Mouse (Mus musculus): ENCODE measurements at regions not wholly inside any gene's neighbourhood (a gene's known extent, or its start where the extent isn't known, plus 50 kb on each side); places are given as distances from the start of the nearest gene placed in this dataset.

DNA sequence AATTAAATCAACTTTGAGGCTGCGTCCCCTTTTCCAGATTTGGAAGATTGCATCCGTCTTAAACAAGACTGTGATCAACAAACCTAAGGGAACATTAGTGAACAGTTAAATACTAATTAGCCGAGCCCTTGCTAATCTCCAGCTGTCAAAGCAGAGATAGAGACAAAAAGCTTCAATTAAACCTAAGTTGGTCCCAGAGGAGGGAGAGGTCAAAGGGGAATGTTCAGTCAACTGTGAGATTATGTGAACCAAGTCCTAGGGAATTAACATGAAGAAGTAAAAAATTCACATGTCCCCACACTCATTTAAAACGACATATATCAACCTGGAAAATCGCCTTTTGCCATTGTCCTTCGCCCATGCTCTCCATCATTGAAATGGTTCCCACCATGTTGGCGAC, 59.7 kb upstream of the Tbx20 start:
- WGBS, result 31% methylated on average over 7 of the region's 7 CpGs
- Histone ChIP-seq H3K4me2 (ENCODE audit: low read length) (no peak overlapping the region), H3K4me3 (replicated peaks; ENCODE audit: low read length) (no peak overlapping the region), H3K9ac (replicated peaks; ENCODE audit: low read depth, low read length) (no peak overlapping the region), H3K4me1 (replicated peaks; ENCODE audit: control insufficient read depth, insufficient read depth, low read length) (no peaks in the 10 kb centered on the region), H3K9me3 (ENCODE audit: control insufficient read depth, low read length) (no peaks in the 10 kb centered on the region), H3K36me3 (ENCODE audit: control insufficient read depth, insufficient read depth) (no peaks in the 10 kb centered on the region), H3K27me3 (replicated peaks; ENCODE audit: control insufficient read depth, insufficient read depth, low read length) (no peaks in the 10 kb centered on the region), H3K27ac (ENCODE audit: low read length) (no peak overlapping the region)
- no peak for ATAC-seq

DNA sequence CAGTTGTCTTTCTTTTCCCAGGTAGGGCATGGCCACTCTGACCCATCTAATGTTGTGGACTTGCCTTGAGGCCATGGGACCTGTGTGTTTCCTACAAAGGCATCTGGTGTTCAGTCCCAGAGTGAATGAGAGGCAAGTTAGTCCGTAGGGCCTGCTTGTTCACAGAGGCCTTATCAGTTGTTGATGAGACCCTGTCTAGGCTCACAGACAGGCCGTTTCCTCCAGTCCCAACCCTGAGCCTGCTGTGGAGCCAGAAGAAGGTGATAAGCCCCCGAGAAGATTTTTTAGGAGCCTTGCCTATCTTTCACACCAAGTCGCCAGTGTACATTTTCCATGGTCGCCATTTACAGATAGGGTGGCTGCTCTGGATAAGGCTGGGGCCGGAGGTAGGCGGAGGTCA, 74.1 kb upstream of the Tbx20 start:
- Histone ChIP-seq H3K27ac (ENCODE audit: low read length) (no peak overlapping the region), H3K4me1 (replicated peaks; ENCODE audit: control insufficient read depth, insufficient read depth, low read length) (no peaks in the 10 kb centered on the region), H3K9me3 (ENCODE audit: control insufficient read depth, low read length) (no peaks in the 10 kb centered on the region), H3K4me3 (replicated peaks; ENCODE audit: low read length) (no peak overlapping the region), H3K36me3 (ENCODE audit: control insufficient read depth, insufficient read depth) (no peaks in the 10 kb centered on the region), H3K27me3 (replicated peaks; ENCODE audit: control insufficient read depth, insufficient read depth, low read length) (no peaks in the 10 kb centered on the region), H3K9ac (replicated peaks; ENCODE audit: low read depth, low read length) (no peak overlapping the region), H3K4me2 (ENCODE audit: low read length) (no peak overlapping the region)
- ATAC-seq, result no peak
- 90% methylated on average over 7 of the region's 7 CpGs for WGBS

- no peak overlapping the region for H3K4me3 ChIP-seq (replicated peaks; ENCODE audit: low read length)
- 91% methylated on average over 2 of the region's 2 CpGs for WGBS
- no peak overlapping the region for H3K9ac ChIP-seq (replicated peaks; ENCODE audit: low read depth, low read length)
- no peak overlapping the region for H3K4me2 ChIP-seq (ENCODE audit: low read length)
- H3K27ac ChIP-seq (ENCODE audit: low read length), result no peak overlapping the region
- ATAC-seq, result no peak
- no peaks in the 10 kb centered on the region for H3K36me3 ChIP-seq (ENCODE audit: control insufficient read depth, insufficient read depth)
- no peaks in the 10 kb centered on the region for H3K4me1 ChIP-seq (replicated peaks; ENCODE audit: control insufficient read depth, insufficient read depth, low read length)
- H3K27me3 ChIP-seq (replicated peaks; ENCODE audit: control insufficient read depth, insufficient read depth, low read length), result no peaks in the 10 kb centered on the region
- H3K9me3 ChIP-seq (ENCODE audit: control insufficient read depth, low read length), result no peaks in the 10 kb centered on the region
Measured at GRCm38 (mm10) chr9:24859459-24859858, 85.4 kb upstream of the Tbx20 start.

GRCm38 (mm10) chr9:24866390-24867173, 92.5 kb upstream of the Tbx20 start:
- no peak for ATAC-seq

GRCm38 (mm10) chr9:24868746-24869145, 94.6 kb upstream of the Tbx20 start:
- 98% methylated on average over 1 of the region's 1 CpGs for WGBS
- H3K4me3 ChIP-seq (replicated peaks; ENCODE audit: low read length), result no peak overlapping the region
- ATAC-seq, result no peak

More at GRCm38 (mm10) chr9:24866390-24867173, 92.5 kb upstream of the Tbx20 start:
- H3K9ac ChIP-seq (replicated peaks; ENCODE audit: low read depth, low read length), result no peak overlapping the region
- H3K36me3 ChIP-seq (ENCODE audit: control insufficient read depth, insufficient read depth), result no peaks in the 10 kb centered on the region
- no peaks in the 10 kb centered on the region for H3K4me1 ChIP-seq (replicated peaks; ENCODE audit: control insufficient read depth, insufficient read depth, low read length)
- H3K27me3 ChIP-seq (replicated peaks; ENCODE audit: control insufficient read depth, insufficient read depth, low read length), result no peaks in the 10 kb centered on the region
- WGBS, result 56% methylated on average over 4 of the region's 4 CpGs
- H3K27ac ChIP-seq (ENCODE audit: low read length), result no peak overlapping the region
- no peaks in the 10 kb centered on the region for H3K9me3 ChIP-seq (ENCODE audit: control insufficient read depth, low read length)
- H3K4me2 ChIP-seq (ENCODE audit: low read length), result no peak overlapping the region
- no peak overlapping the region for H3K4me3 ChIP-seq (replicated peaks; ENCODE audit: low read length)

DNA sequence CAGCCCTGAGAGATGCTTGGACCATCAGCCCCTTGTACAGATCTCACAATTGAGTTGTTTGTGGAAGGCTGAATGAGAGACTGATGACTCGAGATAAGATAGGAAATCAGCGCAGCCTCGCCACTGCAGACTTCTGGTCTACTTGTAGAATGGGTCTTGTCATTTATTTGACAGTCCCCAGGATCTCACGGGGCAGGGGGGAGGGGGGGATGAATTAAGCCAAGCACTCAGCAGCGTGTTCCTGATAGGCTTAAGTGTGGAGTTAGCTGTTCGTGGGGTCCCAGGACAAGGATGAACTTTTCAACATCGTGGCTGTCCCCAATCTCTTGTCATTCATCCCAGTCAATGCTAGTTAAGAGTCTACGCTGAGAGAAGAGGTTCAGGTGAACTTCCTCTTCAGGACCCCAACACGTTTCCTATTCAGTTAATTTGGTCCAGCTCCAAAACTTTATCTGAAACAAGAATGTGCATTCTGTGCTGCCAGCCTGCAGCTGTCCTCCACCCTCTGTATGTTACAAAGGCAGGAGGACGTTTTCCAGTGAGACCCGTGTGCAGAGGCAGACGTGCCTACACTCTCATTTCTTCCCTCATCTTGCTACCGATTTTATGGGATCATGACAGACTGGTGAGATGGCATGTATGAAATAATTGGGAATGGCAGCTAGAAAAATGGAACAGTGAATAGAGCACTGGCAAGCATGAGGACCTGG, 100.5 kb upstream of the Tbx20 start:
- 82% methylated on average over 13 of the region's 13 CpGs for WGBS
- H3K36me3 ChIP-seq (ENCODE audit: control insufficient read depth, insufficient read depth), result no peaks in the 10 kb centered on the region
- peaks cover 9% of the 10 kb centered on the region for H3K4me1 ChIP-seq (replicated peaks; ENCODE audit: control insufficient read depth, insufficient read depth, low read length)
- no peak overlapping the region for H3K4me3 ChIP-seq (replicated peaks; ENCODE audit: low read length)
- no peak overlapping the region for H3K4me2 ChIP-seq (ENCODE audit: low read length)
- H3K27me3 ChIP-seq (replicated peaks; ENCODE audit: control insufficient read depth, insufficient read depth, low read length), result no peaks in the 10 kb centered on the region
- no peak overlapping the region for H3K27ac ChIP-seq (ENCODE audit: low read length)
- no peak overlapping the region for H3K9ac ChIP-seq (replicated peaks; ENCODE audit: low read depth, low read length)
- no peaks in the 10 kb centered on the region for H3K9me3 ChIP-seq (ENCODE audit: control insufficient read depth, low read length)
- ATAC-seq, result no peak

More at GRCm38 (mm10) chr9:24868746-24869145, 94.6 kb upstream of the Tbx20 start:
- no peak overlapping the region for H3K4me2 ChIP-seq (ENCODE audit: low read length)
- no peaks in the 10 kb centered on the region for H3K36me3 ChIP-seq (ENCODE audit: control insufficient read depth, insufficient read depth)
- no peaks in the 10 kb centered on the region for H3K4me1 ChIP-seq (replicated peaks; ENCODE audit: control insufficient read depth, insufficient read depth, low read length)
- H3K9ac ChIP-seq (replicated peaks; ENCODE audit: low read depth, low read length), result no peak overlapping the region
- H3K27me3 ChIP-seq (replicated peaks; ENCODE audit: control insufficient read depth, insufficient read depth, low read length), result no peaks in the 10 kb centered on the region
- H3K9me3 ChIP-seq (ENCODE audit: control insufficient read depth, low read length), result no peaks in the 10 kb centered on the region
- H3K27ac ChIP-seq (ENCODE audit: low read length), result no peak overlapping the region

GRCm38 (mm10) chr9:24878384-24879174, 104.5 kb upstream of the Tbx20 start:
- WGBS, result 16% methylated on average over 8 of the region's 8 CpGs

DNA sequence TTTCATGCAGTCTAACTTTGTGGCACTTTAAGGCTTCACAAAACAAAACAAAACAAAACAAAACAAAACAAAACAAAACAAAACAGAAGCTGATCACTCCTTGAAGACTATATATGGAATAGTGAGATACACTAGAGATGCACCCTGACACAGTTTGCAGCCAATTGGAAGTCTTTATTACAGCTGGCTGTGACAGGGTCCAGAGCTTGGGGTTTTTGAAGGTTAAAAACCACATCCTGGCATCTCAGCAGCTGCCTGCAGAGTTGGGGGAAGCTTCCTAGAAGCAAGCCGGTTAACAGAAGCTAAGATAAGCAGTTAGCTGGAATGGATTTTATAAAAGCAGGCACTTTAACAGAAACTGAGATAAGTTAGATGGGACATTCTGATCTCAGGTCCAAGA, 105.6 kb upstream of the Tbx20 start:
- WGBS, result 73% methylated on average over 1 of the region's 1 CpGs
- Histone ChIP-seq H3K4me3 (replicated peaks; ENCODE audit: low read length) (no peak overlapping the region), H3K9me3 (ENCODE audit: control insufficient read depth, low read length) (no peaks in the 10 kb centered on the region), H3K36me3 (ENCODE audit: control insufficient read depth, insufficient read depth) (no peaks in the 10 kb centered on the region), H3K4me1 (replicated peaks; ENCODE audit: control insufficient read depth, insufficient read depth, low read length) (peaks cover 9% of the 10 kb centered on the region), H3K27ac (ENCODE audit: low read length) (no peak overlapping the region), H3K4me2 (ENCODE audit: low read length) (no peak overlapping the region), H3K27me3 (replicated peaks; ENCODE audit: control insufficient read depth, insufficient read depth, low read length) (no peaks in the 10 kb centered on the region), H3K9ac (replicated peaks; ENCODE audit: low read depth, low read length) (no peak overlapping the region)
- no peak for ATAC-seq

More at GRCm38 (mm10) chr9:24878384-24879174, 104.5 kb upstream of the Tbx20 start:
- no peak overlapping the region for H3K4me3 ChIP-seq (replicated peaks; ENCODE audit: low read length)
- no peaks in the 10 kb centered on the region for H3K36me3 ChIP-seq (ENCODE audit: control insufficient read depth, insufficient read depth)
- no peaks in the 10 kb centered on the region for H3K9me3 ChIP-seq (ENCODE audit: control insufficient read depth, low read length)
- peaks cover 9% of the 10 kb centered on the region for H3K4me1 ChIP-seq (replicated peaks; ENCODE audit: control insufficient read depth, insufficient read depth, low read length)
- no peaks in the 10 kb centered on the region for H3K27me3 ChIP-seq (replicated peaks; ENCODE audit: control insufficient read depth, insufficient read depth, low read length)
- no peak overlapping the region for H3K9ac ChIP-seq (replicated peaks; ENCODE audit: low read depth, low read length)
- H3K27ac ChIP-seq (ENCODE audit: low read length), result no peak overlapping the region
- peak; percentile 75 for ATAC-seq
- H3K4me2 ChIP-seq (ENCODE audit: low read length), result no peak overlapping the region

GRCm38 (mm10) chr9:24884011-24884410, 109.9 kb upstream of the Tbx20 start:
- Histone ChIP-seq H3K36me3 (ENCODE audit: control insufficient read depth, insufficient read depth) (no peaks in the 10 kb centered on the region), H3K4me2 (ENCODE audit: low read length) (no peak overlapping the region), H3K27me3 (replicated peaks; ENCODE audit: control insufficient read depth, insufficient read depth, low read length) (no peaks in the 10 kb centered on the region), H3K4me3 (replicated peaks; ENCODE audit: low read length) (no peak overlapping the region), H3K27ac (ENCODE audit: low read length) (no peak overlapping the region), H3K4me1 (replicated peaks; ENCODE audit: control insufficient read depth, insufficient read depth, low read length) (peaks cover under 1% of the 10 kb centered on the region), H3K9me3 (ENCODE audit: control insufficient read depth, low read length) (no peaks in the 10 kb centered on the region), H3K9ac (replicated peaks; ENCODE audit: low read depth, low read length) (no peak overlapping the region)
- 43% methylated on average over 3 of the region's 3 CpGs for WGBS
- no peak for ATAC-seq
